Mouse (Mus musculus): ENCODE measurements around the gene Arid1b.

The Arid1b gene

DNA sequence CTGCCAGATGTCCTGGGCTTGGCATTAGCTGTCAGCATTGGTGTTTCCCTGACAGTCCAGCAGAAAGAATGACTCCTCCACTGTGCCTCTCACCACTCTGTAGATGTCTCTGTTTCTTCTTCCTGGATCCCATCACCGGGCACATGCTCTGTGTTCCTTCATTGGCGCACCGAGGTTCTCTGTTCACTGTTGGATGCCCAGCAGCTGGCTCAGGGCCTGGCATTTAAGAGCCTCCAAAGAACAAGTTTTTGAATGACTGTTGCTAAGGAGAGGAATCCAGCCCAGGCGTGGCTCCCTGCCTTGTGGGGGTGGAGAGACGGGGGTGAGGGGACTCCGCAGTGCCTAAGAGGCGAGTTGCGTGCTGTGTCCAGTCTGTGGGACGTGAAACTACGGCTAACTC lies 290.7 kb downstream of the Arid1b start:
- DNase-seq (ENCODE audit: low spot score) = no peak

DNA sequence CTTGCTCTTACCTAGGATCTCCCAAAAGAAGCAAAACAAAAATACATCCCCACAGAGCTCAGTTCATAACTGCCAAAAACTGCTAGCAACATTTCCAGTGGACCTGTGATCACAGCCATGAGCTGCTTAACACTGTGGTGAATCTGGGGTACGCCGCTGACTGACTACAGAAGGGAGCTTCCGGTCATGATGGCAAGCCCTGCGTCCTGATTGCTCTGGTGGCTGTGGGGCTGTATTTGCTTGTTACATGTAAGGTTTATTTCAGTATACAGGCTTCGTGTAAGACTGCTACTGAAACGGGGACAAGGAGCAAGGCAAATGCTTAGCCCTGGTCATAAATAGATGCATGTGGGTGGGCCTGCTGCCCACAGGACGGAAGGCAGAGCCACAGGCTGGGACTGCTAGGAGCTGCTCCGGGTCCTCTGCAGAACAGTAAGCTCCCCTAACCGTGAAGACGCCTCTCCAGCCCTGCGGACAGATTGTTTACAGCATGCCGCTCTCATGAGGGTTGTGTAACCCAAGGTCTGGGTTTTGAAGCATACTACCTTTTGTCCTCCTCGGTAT lies 291.8 kb downstream of the Arid1b start:
- DNase-seq (ENCODE audit: low spot score) = no peak

DNA sequence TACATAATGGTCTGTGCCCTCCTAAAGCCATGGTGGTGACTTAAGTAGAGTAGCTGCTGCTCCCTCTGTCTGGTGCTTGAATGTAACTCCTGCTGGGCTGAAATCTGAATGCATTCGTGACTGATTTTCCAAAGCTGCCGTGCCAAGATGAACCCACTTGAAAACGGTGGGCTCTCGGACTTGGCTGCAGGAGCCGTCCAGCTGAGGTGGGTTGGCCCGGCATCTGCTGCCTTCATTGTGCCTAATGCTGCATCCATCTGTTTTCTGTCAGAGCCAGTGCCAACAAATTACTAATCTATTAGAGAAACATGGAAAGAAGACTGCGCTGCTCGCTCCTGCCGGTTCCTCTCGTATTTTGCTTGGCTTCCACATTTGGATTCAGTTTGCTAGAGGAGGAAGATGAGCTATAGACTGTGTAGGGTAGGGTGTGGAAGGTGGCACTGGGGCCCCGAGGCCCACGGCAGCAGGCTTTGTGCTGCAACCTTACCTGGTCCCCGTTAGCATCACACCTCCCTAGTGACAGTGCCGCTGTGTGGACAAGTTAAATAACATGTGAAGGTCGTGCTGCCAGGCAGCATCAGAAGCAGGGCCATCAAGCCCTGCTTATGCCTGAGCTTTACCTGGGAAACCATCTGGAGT lies 292.6 kb downstream of the Arid1b start:
- DNase-seq (ENCODE audit: low spot score) = no peak

DNA sequence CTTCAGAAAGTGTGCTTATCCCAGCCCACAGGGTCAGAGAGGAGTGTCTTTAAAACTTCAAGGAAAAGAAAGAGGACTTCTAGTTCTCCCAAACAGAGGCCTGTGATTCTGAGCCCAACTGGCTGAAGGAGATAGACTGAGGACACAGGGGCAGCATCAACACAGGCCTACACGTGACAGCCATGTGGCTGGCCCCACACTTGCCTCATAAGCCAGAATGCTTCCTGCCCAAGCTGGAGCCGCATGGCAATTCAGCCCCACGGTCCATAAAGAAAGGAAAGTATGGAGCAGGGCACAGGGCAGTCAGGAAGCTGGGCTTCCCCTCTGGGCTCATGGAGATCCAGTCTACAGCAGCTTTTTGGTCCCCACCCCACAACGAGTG lies 293.1 kb downstream of the Arid1b start:
- no peak for DNase-seq (ENCODE audit: low spot score)

DNA sequence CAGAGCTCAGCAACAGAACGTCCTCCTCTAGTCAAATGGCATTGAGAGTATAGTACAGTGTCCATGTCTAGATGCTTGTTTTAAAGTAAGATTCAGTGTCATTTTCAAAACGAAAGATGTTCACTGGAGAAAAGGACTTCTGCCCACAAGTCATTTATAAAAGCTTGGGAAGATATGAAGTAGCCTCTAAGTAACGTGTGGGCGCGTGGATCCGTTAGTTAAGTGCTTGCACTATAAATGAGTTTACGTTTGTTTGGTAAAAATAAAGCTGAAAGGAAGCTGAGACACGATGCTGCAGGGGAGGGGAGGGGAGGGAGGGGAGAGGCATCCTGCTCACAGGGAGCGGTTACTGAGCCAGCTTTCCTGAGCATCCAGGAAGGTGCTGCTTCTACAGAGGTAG lies 293.5 kb downstream of the Arid1b start:
- no peak for DNase-seq (ENCODE audit: low spot score)

DNA sequence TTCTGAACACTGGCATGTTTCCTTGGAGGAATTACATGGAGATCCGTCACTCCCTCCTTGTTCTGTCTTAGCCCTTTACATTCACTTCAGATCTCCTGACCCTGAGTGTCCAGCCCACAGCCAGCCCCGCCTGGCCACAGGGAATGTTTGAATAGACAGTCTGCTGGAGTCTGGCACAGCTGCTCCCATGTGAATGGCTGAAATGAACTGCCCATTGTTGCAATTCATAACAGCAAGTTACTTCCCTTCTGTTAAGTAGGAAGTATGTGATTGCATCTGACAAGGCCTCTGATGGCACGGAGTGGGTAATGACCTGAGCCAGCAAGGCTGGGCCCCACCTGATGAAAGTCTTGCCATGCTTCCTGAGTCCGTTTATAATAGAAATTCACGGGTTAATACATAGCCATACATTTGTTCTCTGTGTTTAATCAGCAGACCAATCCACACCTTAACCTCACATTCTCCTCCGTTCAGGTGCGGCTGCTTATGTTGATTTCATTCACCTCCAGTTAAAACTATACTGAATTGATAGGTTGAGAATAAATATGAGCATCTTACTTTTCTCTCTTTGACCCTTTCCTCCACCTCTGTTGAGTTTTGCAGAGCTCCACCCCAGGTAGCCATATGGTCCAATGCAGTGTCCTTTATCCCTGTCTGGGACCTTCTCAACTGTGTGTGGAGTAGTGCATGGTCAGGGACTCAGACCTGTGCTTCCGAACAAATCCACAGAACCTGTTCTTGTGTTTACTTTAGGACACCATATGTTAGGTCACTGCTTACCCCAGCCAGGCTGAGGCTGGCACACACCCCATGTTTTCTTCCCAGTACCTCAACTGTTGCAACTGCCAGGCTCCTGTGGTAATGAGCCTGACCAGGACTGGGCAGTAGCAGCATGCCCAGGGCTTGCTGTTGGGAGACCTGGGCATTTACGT lies 299.8 kb downstream of the Arid1b start:
- no peak for DNase-seq (ENCODE audit: low spot score)

DNA sequence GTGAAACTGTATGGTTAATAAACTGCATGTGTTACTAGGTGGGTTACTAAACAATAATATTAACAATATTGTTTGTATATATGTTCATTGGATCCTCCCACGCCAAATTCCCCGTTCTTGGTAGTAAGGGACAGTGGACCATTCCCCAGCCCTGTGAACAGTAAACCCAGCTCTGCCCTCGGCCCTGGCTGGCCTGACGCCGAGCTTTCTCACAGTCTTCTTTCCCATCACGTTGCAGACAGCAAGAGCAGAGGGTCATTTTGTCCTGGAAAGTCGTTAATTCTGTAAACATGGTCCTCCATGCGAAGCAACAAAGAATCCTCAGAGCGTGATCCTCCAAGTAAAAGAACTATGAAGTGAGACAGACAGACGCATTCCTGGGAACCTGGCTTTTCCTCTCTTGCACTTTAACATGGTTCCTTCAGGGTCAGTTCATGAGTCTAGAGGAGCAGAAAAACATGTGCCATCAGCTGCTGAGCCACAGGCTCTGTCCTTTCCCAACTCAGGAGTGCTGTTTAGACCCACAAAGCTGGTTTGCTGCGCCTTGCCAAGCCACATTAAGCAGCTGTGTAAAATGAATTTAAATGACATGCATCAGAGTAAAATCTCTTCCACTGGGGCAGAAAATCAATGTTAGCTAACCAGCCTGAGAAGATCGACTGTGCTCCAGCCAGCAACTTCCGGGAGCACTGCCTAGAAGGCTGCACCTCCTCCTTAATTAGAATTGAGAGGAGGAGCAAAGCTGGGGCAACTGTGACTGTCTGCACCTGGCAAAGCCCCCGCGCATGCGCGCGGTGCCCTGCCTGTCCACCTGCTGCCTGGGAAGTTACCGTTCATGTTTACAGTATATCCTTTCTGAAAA lies 301.2 kb downstream of the Arid1b start:
- DNase-seq (ENCODE audit: low spot score) = no peak

DNA sequence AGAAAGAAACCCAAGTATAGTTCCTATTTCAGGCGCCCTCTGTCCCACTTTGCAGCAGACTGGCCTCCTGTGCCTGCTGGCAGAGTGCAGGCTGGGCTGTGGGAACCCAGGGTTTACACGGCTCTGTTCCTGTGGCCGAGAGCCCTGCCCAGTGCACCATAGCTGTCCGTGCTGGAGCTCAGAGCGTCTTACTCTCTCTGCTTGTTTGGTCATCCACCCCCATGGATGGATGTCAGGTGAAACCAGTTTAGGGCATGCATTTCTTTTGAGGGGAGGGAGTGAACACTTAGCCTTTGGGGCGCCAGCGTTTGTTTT lies 301.8 kb downstream of the Arid1b start:
- no peak for DNase-seq (ENCODE audit: low spot score)

DNA sequence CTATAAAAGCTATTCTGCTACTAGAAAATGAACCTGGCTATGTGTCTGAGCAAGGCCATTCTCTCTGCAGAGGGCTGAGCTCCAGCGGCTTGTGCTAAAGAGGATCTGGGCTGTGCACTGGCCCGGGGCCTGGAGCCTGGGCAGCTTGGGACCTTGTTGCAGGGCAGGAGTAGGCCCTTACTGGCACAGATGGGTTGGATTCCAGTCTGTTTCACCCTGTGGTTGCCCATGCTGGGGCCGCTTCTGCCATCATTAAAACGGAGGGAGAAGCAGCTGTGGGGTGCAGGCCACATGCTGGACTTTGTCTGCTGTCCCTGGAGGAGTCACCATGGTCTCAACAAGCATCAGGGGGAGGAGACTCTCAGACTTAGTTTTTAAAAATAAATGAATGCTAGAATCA lies 303.4 kb downstream of the Arid1b start:
- no peak for DNase-seq (ENCODE audit: low spot score)

DNA sequence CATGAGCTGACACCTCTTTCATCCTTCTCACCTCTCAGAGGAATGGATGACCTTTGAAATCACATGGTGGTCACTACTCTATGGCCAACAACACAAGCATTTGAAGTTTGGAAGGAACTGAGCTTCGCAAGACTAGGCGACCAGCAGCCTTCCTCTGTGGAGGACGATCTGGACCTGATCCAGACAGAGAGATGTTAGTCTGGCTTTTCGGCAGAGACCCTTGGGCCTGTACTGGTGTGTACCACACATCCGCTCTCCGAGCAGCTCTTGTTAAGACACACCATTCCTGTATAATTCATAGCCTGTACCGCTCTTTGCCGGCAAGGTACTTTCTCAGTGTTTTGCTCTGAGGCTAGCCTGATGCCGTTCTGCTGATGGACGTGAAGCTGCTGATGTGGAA lies 303.9 kb downstream of the Arid1b start:
- DNase-seq (ENCODE audit: low spot score) = no peak

DNA sequence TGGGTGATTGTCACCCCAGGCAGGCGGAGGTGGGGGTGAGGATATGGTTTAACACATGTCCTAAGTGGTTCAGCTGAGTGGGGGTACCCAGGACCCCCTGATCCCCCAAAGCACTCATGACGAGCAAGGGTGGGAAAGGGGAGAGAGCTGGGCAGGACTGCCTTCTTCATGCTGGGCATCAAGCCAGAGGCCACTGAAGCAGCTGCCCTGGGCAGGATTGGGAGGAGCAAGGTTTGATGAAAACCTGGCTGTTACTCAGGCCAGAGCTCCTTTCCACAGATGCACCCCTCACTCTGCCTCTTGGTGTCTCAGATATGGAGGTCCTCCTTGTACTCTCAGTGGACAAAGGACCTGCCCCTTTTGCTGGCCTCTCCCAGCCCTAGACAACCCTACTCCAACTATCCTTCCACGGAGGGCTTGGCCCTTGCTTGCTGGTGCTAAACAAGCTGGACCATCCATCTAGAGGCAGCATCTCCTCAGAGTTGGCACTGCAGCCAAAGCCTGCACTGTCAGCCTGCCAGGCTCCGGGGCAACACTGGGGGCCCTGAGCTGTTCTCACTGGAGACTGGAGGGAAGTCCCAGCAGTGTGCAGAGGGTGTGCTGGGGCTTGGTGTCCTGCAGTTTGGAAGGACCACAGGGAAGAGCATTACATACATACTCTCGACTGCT lies 304.9 kb downstream of the Arid1b start:
- no peak for DNase-seq (ENCODE audit: low spot score)

DNA sequence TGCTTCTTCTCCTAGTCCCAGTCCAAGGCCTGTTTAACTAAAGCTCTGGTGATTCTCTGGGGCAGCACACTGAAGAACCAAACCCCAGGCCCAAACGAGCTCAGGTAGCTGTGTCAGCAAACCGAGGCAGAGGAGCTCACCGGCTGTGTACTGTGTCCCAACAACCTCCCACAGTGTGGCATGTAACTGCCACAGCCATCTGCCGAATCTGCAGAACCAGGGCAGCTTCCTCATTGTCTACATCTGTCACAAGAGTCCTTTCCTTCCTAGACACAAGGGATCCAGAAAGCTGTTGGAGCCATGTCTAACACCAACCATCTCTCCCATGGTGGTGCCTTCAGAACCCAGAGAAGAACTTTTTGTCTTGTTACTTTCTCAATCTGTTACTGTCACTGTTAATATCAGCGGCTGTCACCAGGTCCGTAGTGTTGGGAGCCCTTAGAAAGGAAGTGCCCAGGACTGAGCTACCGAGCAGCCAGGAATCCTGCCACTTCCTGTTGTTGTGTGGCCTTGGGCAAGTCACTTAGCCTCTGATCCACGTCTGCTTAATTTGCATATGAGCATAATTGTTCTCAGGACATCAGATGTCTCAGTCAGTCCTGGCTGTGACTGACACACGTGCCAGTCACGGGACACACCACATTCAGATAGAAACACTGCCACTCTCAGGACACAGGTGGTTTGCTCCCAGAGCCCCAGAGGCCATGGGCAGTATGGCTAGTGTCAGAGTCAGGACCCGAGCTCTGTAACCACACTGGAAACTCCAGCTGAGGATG lies 309.0 kb downstream of the Arid1b start:
- no peak for DNase-seq (ENCODE audit: low spot score)

DNA sequence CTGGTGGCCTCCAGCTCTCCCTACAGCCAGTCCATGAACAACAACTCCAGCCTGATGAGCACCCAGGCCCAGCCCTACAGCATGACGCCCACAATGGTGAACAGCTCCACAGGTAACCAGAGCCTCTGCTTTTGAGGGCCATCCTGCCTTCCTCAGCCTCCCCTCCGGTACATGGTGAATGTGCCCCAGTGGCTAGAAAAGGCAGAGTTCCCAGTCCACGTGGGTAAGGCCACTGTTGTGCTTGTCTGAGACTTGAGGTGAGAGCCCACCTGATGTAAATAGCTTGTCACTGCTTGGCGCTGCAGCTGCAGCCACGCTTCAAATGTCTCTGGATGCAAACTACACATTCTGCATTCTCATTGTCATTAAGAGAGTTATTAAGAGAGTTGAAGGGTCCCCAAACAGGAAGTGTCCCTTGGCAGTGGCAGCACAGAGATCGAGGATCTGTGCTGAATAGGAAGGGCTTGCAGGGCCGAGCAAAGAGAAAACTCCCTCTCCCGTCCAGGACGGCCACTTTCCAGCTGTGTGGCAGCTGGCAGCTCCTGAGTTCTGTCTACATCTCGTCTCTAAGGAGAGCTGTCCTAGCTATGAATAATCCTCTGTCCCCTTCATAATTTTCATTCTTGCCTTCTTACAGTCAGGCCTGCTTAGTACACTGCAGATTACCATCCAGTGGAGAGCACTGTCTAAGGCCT lies 311.8 kb downstream of the Arid1b start:
- no peak for DNase-seq (ENCODE audit: low spot score)

DNA sequence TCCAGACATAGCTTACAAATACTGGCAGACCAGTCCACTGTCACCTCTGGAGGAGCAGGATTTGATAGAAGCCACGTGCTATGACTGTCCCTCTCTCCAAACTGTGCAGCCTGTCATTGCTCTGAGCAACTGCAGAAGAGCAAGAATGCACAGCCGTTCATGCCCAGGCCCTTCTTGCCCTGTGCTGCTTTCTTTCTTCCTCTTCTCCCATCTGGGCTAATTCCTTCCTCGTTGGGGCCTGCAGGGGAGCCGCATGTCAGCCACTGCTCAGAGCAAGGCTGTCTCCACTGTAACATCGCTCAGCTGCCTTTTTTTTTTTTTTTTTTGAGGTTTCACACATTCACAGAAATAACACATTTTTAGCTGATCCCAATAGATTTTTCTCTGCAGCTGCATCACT lies 315.8 kb downstream of the Arid1b start:
- DNase-seq (ENCODE audit: low spot score) = no peak

DNA sequence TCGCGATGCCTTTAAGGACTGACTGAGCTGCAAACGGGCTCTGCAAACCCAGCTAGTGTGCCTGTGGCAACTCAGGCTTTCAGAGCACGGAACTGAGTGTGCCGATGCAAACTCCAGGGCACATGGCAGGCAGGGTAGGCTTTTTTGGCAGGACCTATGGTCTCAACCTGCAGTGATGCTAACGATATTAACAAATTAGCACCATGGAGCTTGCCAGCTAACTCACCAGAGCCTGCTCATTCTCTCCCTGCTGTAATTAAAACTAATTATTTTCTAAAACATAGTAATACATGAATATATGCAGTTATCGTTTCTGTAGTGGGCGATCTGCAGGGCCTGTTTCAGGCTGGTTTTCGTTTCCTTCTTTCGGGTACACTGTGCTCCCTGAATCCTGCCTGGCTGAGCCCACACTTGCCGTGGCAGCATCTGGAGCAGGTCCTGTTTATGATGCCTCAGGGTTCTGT lies 316.3 kb downstream of the Arid1b start:
- no peak for DNase-seq (ENCODE audit: low spot score)

DNA sequence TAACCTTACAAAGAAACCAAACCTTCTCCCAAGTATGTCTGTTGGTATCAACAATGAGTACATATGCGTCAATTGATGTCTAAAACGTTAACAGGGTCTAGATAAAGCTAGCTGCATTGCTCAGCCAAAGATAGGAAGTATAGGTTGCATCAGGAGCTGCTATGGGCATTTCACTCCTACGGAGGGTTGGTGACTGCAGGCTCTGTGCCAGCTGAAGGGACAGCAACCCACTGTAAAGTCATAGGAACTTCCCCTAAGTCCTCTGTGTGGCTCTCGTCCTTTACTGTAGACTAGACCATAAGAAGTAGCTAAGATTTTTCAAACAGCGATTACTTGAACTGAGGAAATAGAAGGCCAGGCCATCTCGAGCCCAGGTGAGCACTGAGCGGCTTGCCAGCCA lies 316.9 kb downstream of the Arid1b start:
- DNase-seq (ENCODE audit: low spot score) = no peak

DNA sequence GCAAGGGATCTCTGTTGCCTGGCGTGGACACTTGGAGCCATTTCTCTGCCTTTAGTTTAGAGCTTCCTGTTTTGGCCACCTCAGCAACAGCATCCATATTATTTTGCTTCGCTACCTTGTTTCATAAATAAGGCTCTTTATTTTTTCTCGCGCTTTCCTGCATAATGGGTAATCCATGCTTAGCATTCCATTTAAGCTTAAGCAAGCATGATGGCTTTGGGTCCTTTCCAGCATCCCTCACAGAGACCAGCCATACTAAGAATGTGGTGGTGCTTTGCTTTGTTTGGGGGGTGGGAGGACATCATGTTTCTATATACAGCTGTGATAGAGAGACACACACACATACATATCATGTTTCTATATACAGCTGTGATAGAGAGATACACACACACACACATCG lies 318.2 kb downstream of the Arid1b start:
- DNase-seq (ENCODE audit: low spot score) = no peak

DNA sequence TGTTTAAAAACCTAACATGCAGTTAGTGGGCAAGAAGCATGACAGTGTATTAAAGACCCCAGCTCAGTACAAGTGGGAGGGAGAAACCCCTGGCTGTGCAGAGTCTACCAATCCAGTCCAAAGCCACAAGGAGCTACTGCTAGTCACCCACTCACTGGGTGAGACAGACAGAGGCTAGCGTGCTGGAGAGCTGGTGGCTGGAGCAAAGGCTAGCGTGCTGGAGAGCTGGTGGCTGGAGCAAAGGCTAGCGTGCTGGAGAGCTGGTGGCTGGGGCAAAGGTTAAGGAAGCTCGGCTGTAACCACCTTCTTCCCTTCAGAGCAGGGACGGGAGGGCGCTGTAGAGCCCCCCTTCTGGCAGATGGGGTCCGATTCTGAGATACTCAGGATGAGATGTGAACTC lies 320.6 kb downstream of the Arid1b start:
- DNase-seq (ENCODE audit: low spot score) = no peak

DNA sequence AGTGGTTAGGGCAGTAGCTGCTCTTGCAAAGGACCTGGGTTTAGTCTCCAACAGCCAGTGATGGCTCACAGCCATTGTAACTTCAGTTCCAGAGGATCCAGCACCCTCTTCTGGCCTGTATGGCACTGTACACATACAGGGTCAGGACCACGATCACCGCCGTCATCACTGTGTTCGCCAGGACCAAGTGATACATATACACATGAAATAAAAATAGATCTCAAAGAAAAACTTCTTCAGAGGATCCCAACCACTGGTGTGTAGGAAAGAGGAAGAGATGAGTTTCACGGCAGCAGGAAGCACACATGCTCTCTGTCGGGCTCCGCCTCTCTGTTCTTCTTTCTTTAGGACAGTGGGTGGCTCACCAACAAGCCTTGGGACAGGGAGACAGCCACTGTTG lies 322.4 kb downstream of the Arid1b start:
- no peak for DNase-seq (ENCODE audit: low spot score)

DNA sequence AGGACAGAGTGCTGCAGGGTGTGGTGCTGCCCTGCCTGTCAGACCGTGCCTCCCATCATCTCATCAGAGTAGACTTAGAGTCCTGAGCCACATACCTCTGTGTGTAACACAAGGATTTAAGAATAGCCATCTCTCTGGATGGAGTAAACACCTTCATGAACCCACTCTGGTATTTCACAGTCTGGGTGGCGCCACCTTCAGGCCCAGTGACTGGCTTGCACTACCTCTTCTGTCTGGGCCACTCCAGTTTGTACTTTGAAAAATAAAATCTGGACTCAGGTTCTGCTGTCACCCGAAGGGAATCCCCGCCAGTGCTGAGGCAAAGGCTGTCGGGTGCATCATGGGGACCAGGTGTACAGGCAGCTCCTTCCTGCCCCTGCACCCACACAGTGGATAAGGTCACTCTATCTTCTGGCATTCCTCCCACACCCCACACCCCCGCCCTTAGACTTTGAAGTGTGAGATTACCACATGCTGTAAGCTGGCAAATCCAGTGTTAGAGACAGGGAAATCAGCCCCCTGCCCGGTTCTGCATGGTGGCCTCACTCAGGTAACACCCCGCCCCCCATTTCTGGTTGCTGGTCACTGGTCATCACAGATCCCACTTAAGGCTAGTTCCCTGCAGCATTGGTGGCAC lies 327.6 kb downstream of the Arid1b start:
- no peak for DNase-seq (ENCODE audit: low spot score)
